Mouse (Mus musculus) heart, embryonic 13.5 days (tissue): ENCODE data around the gene Tanc1. TPM values are rescaled to one million over a fixed set of nuclear protein-coding genes. Genes with fewer than 3 reads are reported as not detected.
A peak's percentile ranks its signal among the peaks of the same experiment; 100 is the strongest.
"Not testable (repeated sequence)": the region's sequence is repeated elsewhere in the genome, so short reads cannot be mapped to it uniquely, and the experiment has no call there.

Source experiments
- ATAC-seq: fragments of 200-750 bp; cut with Nextera tagmentation; 2 replicates; pipeline ENCODE4 v1.8.0; 2017; ENCODE audit warnings: moderate TSS enrichment; ENCODE audit not compliant: insufficient number of reproducible peaks, low FRiP score, low TSS enrichment; ENCODE audit errors: extremely low read depth
- H3K27ac ChIP-seq: fragments of 300-500 bp; sonication (generic); replicated peaks from 2 replicates; pipeline ENCODE4 v1.5.1; 2015; ENCODE audit warnings: moderate library complexity, mild to moderate bottlenecking, inconsistent platforms
- H3K27me3 ChIP-seq: fragments of 300-500 bp; sonication (generic); replicated peaks from 2 replicates; pipeline ENCODE4 v1.6.1; 2015; ENCODE audit warnings: mild to moderate bottlenecking, inconsistent platforms
- H3K36me3 ChIP-seq: fragments of 300-500 bp; sonication (generic); 2 replicates; pipeline ENCODE4 v1.6.1; 2015; ENCODE audit warnings: mild to moderate bottlenecking, inconsistent platforms
- H3K4me1 ChIP-seq: fragments of 300-500 bp; sonication (generic); 2 replicates; pipeline ENCODE4 v1.6.1; 2015; ENCODE audit warnings: inconsistent platforms
- H3K4me2 ChIP-seq: fragments of 300-500 bp; sonication (generic); 2 replicates; pipeline ENCODE4 v1.6.1; 2015; ENCODE audit warnings: inconsistent platforms, mild to moderate bottlenecking, moderate library complexity
- H3K4me3 ChIP-seq: fragments of 300-500 bp; sonication (generic); 2 replicates; pipeline ENCODE4 v1.5.1; 2015; ENCODE audit warnings: moderate library complexity, mild to moderate bottlenecking, inconsistent platforms
- H3K9ac ChIP-seq: fragments of 300-500 bp; sonication (generic); 2 replicates; pipeline ENCODE4 v1.6.1; 2015; ENCODE audit warnings: inconsistent platforms, mild to moderate bottlenecking, moderate library complexity
- H3K9me3 ChIP-seq: fragments of 300-500 bp; sonication (generic); 2 replicates; pipeline ENCODE4 v1.6.1; 2016; ENCODE audit warnings: inconsistent platforms
- WGBS: fragments of 180-500 bp; shearing (Covaris S2); methylation state at CpG from one replicate; pipeline ENCODE4 v1.1.7; 2015; ENCODE audit warnings: mixed read lengths; 5-methylcytosine and 5-hydroxymethylcytosine counted together
- polyA plus RNA-seq: library from polyadenylated mRNA; unstranded; fragments of >200 nt; fragmentation: Nextera tagmentation; extraction: Ambion mirVana; gene quantifications from 2 replicates; pipeline ENCODE4 v1.2.1, GENCODE M21; 2015

Tanc1 gene
- 25.0 and 27.0 TPM in 2 replicates for polyA plus RNA-seq

DNA sequence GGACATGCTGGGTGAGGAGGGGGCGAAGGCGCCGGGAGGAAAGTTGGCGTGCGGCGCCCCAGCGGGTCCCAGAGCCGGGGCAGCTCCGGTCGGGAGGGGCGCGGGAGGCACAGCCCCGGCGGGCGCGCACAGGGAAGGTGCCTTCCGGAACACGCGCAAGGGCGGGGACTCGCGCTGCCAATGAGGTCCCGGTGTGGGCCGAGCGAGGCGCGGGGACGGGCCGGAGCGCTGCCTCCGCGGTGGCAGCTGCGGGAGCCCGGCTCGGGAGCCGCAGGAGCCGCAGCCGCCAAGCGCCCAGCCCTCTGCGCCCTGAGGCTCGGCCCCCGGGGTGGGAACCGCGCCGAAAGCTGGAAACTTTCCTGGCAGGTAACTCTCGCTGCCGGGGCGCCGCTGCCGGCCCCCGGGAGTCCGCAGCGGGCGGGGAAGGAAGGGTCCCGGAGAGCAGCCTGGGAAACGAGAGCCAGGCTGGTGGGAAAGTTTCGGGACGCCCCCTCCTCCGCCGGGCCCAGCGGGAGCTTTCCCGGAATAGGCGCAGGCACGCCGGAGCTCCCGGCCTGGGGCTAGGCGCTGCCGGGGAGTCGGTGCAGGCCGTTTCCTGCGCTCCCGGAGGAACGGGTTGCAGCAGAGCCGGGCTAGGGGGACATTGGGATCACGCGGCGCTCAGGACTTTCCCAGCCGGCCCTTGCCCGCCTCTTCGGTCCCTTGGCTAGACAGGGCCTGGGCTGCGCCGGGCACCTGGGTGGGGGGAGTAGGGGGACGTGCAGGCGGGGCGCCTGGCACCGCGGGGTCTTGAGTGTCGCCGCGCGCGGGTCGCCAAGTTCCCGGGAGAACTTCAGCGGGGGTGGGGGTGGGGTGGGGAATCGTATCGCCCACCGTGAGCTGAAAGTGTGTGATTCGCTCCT is at the start of gene Tanc1:
Gene Tanc1, plus strand, starts transcription at position 212 of the 902 bp plus-strand sequence.
- H3K4me3 ChIP-seq = peak within 1 kb of the TSS; percentile 98
- ATAC-seq = peak; percentile 86
- H3K4me1 ChIP-seq = peaks cover 65% of the 10 kb centered on the region
- H3K9me3 ChIP-seq = no peaks in the 10 kb centered on the region
- H3K4me2 ChIP-seq = peak within 1 kb of the TSS; percentile 86
- under 1% methylated on average over 99 of the region's 99 CpGs for WGBS
- H3K27ac ChIP-seq = peak within 1 kb of the TSS; percentile 98
- H3K27me3 ChIP-seq = no peaks in the 10 kb centered on the region
- H3K36me3 ChIP-seq = no peaks in the 10 kb centered on the region
- H3K9ac ChIP-seq = peak within 1 kb of the TSS; percentile 96

DNA sequence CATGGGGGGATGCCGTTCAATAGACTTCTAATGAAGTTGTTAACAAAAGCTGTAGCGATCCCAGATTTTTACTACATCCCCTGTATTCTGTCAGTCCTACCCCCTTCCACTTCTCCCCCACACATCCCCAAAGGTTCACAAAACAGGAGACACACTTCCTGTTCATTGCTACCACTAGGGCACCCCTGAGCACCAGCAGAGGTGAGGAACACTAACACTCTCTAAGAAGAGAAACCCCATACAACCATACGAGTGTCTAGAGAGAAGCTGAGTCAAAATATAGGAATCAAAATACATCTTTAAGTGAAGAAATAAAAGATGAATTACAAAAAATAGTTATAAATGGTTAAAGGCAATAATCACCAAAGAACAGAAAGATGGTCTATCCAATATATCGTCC is 49.6 kb upstream of the Tanc1 start:
- no peaks in the 10 kb centered on the region for H3K27me3 ChIP-seq
- H3K36me3 ChIP-seq = no peaks in the 10 kb centered on the region
- peaks cover 3% of the 10 kb centered on the region; the same call in 1 of the 2 replicates for H3K9me3 ChIP-seq
- H3K4me1 ChIP-seq = 0 out of 2 replicates have a peak, but pooled peaks cover 5% of the 10 kb centered on the region
- ATAC-seq = no peak
- H3K27ac ChIP-seq = no peak overlapping the region
- WGBS = 77% methylated on average over 4 of the region's 4 CpGs
- H3K4me3 ChIP-seq = no peak overlapping the region
- no peak overlapping the region for H3K9ac ChIP-seq
- H3K4me2 ChIP-seq = no peak overlapping the region

- 67% methylated on average over 5 of the region's 5 CpGs for WGBS
- Histone ChIP-seq H3K27ac (no peak overlapping the region), H3K9me3 (peaks cover 3% of the 10 kb centered on the region; the same call in 1 of the 2 replicates), H3K4me1 (0 out of 2 replicates have a peak, but pooled peaks cover 5% of the 10 kb centered on the region), H3K27me3 (no peaks in the 10 kb centered on the region), H3K4me3 (no peak overlapping the region), H3K36me3 (no peaks in the 10 kb centered on the region), H3K9ac (no peak overlapping the region), H3K4me2 (no peak overlapping the region)
- ATAC-seq = no peak
Measured at GRCm38 (mm10) chr2:59562696-59563095, 49.1 kb upstream of the Tanc1 start.

DNA sequence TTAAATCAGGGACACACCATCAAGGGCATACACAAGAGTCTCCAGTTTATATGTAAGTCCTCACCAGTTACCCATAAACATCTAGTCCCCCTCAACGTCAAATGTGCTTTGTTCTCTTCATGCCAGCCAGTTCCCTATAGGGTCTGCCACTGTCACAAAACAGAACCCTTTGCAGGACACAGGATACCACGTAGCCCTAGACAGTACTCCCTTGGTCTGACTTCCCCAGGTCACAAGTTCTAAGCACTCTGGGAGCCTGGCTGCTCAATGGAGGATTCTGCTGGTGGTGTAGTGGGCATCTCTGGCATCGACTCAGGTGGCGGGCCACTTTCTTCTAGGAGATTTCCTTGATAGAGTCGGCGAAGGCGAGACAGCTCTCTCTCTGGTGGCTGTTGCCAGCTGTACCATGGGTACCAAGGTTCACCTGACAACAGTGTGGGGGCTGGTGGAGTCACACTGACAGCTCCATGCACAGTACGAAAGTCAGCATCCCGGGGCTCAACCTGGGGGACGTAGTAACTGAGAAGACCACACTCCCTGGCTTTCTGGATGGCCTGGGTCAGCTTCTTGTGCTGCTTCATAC is 47.7 kb upstream of the Tanc1 start:
- WGBS = 88% methylated on average over 3 of the region's 10 CpGs
- not testable (repeated sequence) for ATAC-seq

DNA sequence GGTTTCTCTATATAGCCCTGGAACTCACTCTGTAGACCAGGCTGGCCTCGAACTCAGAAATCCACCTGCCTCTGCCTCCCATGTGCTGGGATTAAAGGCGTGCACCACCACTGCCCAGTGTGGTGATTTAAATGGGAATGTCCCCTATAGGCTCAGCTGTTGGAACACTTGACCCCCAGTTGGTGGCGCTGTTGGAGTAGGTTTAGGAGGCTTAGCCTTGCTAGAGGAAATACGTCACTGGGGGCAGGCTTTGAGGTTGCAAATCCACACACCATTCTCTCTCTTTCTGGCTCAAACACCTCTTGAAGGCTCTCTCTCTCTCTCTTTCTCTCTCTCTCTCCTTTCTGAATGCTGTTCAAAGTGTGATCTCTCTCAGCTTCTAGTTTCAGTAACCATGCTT is 46.9 kb upstream of the Tanc1 start:
- Histone ChIP-seq H3K4me2 (no peak overlapping the region), H3K4me3 (no peak overlapping the region), H3K27me3 (no peaks in the 10 kb centered on the region), H3K9ac (no peak overlapping the region), H3K27ac (no peak overlapping the region), H3K4me1 (0 out of 2 replicates have a peak, but pooled peaks cover 5% of the 10 kb centered on the region), H3K9me3 (peaks cover 3% of the 10 kb centered on the region; the same call in 1 of the 2 replicates), H3K36me3 (no peaks in the 10 kb centered on the region)
- no peak for ATAC-seq
- WGBS = 75% methylated on average over 4 of the region's 4 CpGs

More for the DNA sequence above, 47.7 kb upstream of the Tanc1 start:
- H3K27me3 ChIP-seq, H3K4me3 ChIP-seq, H3K4me2 ChIP-seq, H3K4me1 ChIP-seq, H3K9me3 ChIP-seq, H3K36me3 ChIP-seq, H3K27ac ChIP-seq, H3K9ac ChIP-seq: not testable (repeated sequence)

DNA sequence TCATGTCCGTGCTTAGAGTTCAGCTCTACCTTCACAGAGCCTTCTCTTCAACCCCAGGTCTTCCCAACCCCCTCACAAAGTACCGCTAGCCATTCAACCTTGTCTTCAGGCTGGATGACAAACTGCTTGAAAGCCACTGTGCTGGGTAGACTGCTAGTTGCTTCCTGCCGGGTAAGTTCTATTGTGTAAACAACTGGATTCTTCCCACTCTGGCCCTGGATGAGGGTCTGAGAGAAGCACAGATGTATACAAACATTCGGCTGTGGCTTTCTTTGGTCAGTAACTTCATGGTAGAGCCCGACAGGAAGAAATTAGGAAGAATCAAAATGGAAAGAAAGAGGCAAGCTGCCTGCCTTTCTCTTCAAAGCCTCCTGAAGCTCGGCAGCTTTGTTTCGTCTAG is 30.9 kb upstream of the Tanc1 start:
- Histone ChIP-seq H3K9ac (no peak overlapping the region), H3K27ac (no peak overlapping the region), H3K4me3 (no peak overlapping the region), H3K4me1 (0 out of 2 replicates have a peak, but pooled peaks cover 2% of the 10 kb centered on the region), H3K9me3 (no peaks in the 10 kb centered on the region), H3K4me2 (no peak overlapping the region), H3K36me3 (no peaks in the 10 kb centered on the region), H3K27me3 (no peaks in the 10 kb centered on the region)
- no peak for ATAC-seq
- 41% methylated on average over 7 of the region's 7 CpGs for WGBS

DNA sequence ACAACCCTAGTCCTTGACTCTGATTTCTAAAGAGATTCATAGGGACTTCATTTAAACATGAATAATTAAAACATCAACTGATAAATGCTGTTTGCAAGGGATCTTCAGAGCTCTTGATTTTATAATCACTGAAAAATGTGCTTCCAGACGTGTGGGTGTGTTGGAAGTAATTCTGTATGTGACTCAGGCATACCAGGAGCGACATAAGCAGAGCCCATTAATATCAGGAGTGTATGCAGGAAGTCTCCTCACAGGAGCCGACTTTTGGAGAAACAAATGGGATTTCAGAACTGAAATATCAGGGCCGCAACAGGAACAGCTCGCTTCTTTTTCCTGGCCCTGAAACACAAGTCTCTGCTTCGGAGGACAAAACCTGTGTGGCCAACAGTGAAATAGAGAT is 27.9 kb upstream of the Tanc1 start:
- ATAC-seq = no peak
- WGBS = 70% methylated on average over 6 of the region's 6 CpGs
- no peak overlapping the region for H3K9ac ChIP-seq
- no peak overlapping the region for H3K4me2 ChIP-seq
- H3K27ac ChIP-seq = no peak overlapping the region
- H3K36me3 ChIP-seq = no peaks in the 10 kb centered on the region
- no peaks in the 10 kb centered on the region; the same call in 1 of the 2 replicates for H3K9me3 ChIP-seq
- H3K27me3 ChIP-seq = no peaks in the 10 kb centered on the region
- H3K4me1 ChIP-seq = 0 out of 2 replicates have a peak, but pooled peaks cover 2% of the 10 kb centered on the region
- H3K4me3 ChIP-seq = no peak overlapping the region

DNA sequence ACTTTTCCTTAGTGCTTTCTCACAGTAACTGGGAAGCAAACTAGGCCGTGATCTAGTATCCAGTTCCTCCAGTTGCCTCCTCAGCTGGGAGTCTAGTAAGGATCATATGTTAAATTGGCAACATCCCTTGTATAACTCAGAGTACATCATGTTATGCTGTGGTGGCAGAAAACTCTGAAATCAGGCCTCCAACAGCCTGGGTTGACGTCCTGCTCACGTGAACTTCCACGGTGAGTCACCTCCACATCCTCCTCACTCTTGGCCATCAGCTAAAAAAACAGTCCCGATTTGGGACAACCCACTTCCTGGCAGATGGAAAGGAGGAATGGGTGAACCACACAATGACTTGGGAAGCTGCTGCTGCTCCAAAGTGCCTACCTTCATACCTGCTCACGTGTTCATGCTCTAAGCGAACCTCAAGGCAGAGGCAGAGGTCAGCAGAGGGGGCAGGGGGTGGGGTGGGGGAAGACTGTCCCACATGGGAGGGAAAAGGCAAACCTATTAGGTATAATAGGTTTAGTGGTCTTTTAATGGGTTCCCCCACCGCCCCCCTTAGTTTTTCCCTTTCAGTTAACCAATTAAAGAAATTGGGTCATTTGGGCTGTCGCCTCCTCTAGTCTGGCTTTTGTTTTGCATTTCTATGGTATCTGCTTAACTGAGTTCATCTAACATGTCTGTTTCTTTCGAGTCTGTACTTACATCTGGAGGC is 24.3 kb upstream of the Tanc1 start:
- Histone ChIP-seq H3K4me2 (no peak overlapping the region), H3K36me3 (no peaks in the 10 kb centered on the region), H3K9ac (no peak overlapping the region), H3K9me3 (no peaks in the 10 kb centered on the region; the same call in 1 of the 2 replicates), H3K4me1 (0 out of 2 replicates have a peak, but pooled peaks cover 2% of the 10 kb centered on the region), H3K27me3 (no peaks in the 10 kb centered on the region), H3K27ac (no peak overlapping the region), H3K4me3 (no peak overlapping the region)
- ATAC-seq = no peak
- WGBS = 72% methylated on average over 10 of the region's 10 CpGs

- H3K9me3 ChIP-seq = no peaks in the 10 kb centered on the region; the same call in 1 of the 2 replicates
- ATAC-seq = no peak
- 74% methylated on average over 3 of the region's 3 CpGs for WGBS
- H3K27ac ChIP-seq = no peak overlapping the region
- no peaks in the 10 kb centered on the region for H3K36me3 ChIP-seq
- H3K4me1 ChIP-seq = no peaks in the 10 kb centered on the region
- no peak overlapping the region for H3K4me3 ChIP-seq
- no peak overlapping the region for H3K9ac ChIP-seq
- no peak overlapping the region for H3K4me2 ChIP-seq
- H3K27me3 ChIP-seq = no peaks in the 10 kb centered on the region
Measured at GRCm38 (mm10) chr2:59588096-59588405, 23.8 kb upstream of the Tanc1 start.

- no peaks in the 10 kb centered on the region for H3K9me3 ChIP-seq
- no peak overlapping the region for H3K4me3 ChIP-seq
- H3K4me1 ChIP-seq = peaks cover 8% of the 10 kb centered on the region; the same call in 1 of the 2 replicates
- WGBS = 64% methylated on average over 7 of the region's 7 CpGs
- H3K27me3 ChIP-seq = no peaks in the 10 kb centered on the region
- H3K27ac ChIP-seq = no peak overlapping the region
- H3K4me2 ChIP-seq = no peak overlapping the region
- H3K9ac ChIP-seq = no peak overlapping the region
- no peak for ATAC-seq
- H3K36me3 ChIP-seq = no peaks in the 10 kb centered on the region
Measured at GRCm38 (mm10) chr2:59593341-59593902, 18.4 kb upstream of the Tanc1 start.

DNA sequence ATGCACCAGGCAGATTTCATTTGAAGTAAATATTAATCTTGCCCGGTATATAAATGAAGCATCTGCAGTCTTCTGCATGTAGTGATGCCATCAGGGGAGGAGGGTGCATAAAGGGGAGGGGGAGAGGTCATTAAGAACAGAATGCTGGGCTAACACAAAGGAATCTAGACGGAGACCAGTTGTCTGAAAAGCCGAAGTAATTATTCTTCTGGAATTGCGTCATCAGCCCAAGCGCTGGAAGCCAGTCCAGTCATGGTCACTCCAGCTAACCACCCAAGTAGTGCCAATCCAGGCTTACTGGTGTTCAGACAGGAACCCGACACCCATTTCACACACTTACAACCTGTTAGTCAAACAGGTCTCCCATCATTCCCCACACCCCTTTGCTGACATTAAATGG is 17.7 kb upstream of the Tanc1 start:
- WGBS = 79% methylated on average over 6 of the region's 6 CpGs
- no peak for ATAC-seq
- H3K4me1 ChIP-seq = peaks cover 13% of the 10 kb centered on the region
- no peak overlapping the region for H3K4me2 ChIP-seq
- no peak overlapping the region for H3K4me3 ChIP-seq
- H3K9ac ChIP-seq = no peak overlapping the region
- H3K9me3 ChIP-seq = no peaks in the 10 kb centered on the region
- no peak overlapping the region for H3K27ac ChIP-seq
- H3K27me3 ChIP-seq = no peaks in the 10 kb centered on the region
- H3K36me3 ChIP-seq = no peaks in the 10 kb centered on the region
